8 mouse cellular contexts compared by ENCODE assay signal in the genomic region with DNA sequence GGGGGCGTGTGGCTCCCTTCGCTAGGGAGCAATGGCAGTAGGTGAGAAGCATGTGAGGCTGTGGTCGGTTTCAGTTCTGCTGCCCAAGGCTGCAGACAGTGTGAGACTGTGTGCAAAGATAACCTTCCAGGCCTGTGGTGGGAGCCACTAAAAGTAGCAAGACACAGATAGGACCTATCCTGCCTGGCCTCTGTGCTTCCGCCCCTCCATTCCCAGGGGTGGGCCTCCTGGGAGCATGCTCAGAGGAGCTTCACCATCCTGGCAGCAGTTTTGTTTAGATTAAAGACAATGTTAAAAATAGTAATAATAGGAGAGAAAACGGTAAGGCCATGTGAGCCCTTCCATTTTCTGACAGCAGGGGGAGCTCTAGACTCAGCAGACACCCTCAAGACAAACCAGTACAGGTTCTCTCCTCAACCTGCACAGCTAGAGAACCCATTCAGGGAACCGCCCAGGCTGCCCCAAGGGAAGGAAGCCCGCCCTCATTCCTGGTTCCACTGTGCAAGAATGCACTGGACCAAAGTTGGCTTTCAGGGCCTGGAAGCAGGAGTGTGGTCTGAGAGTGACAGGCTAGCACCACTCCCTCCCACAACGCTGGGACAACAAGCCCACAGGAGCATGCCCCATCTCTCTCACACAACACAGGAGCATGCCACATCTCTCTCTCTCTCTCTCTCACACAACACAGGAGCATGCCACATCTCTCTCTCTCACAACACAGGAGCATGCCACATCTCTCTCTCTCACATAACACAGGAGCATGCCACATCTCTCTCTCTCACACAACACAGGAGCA. TPM values are rescaled to one million over a fixed set of nuclear protein-coding genes. Genes with fewer than 3 reads are reported as not detected.
A peak's percentile ranks its signal among the peaks of the same experiment; 100 is the strongest.
DNase-seq lines count a peak whose midpoint lies in the region; ATAC-seq and TF ChIP-seq lines count a peak whose summit lies in the region.

No protein-coding gene starts in this region.

- ATAC-seq in hindbrain, embryonic 16.5 days = peak; percentile 68

- intact Hi-C loops in gastrocnemius, adult 2 months (cut with DNase I) = loop anchor here (1.0 kb wide), 3 partner anchors 22 to 172 kb away; no protein-coding TSS in a partner anchor

- H3K9me3 ChIP-seq in hindbrain, embryonic 16.5 days (ENCODE audit: control insufficient read depth, low read length) = no peaks in the 10 kb centered on the region

- H3K27ac ChIP-seq in gastrocnemius, adult 2 months = peak overlapping the region; percentile 76
- peak overlapping the region; percentile 9; the same call in 1 of the 2 replicates for H3K27ac ChIP-seq in hindbrain, embryonic 16.5 days (ENCODE audit: low read depth, low read length)

- H3K4me1 ChIP-seq in hindbrain, embryonic 16.5 days (ENCODE audit: control insufficient read depth, insufficient read depth, low read depth, low read length) = peaks cover 3% of the 10 kb centered on the region; the same call in 1 of the 2 replicates

- no peak overlapping the region for H3K4me2 ChIP-seq in hindbrain, embryonic 16.5 days (ENCODE audit: low read length)

- peak; percentile 59 for DNase-seq in WW6 (ENCODE audit: low read depth, low spot score)
- DNase-seq in cerebellum, postnatal 25 days = peak; percentile 86 to 89
- peak; percentile 84 for DNase-seq in gastrocnemius, adult 2 months
- peak; percentile 79 for DNase-seq in left cerebral cortex, adult 11 months (ENCODE audit: low spot score)
- peak; percentile 83 for DNase-seq in lung, postnatal 25 days (ENCODE audit: low spot score)
- peak; percentile 56 for DNase-seq in retina, postnatal 7 days (ENCODE audit: low read depth, low spot score)
- peak; percentile 87 for DNase-seq in thymus, postnatal 4 days

- 37% methylated on average over 8 of the region's 8 CpGs for WGBS in hindbrain, embryonic 16.5 days

- no peaks in the 10 kb centered on the region for H3K27me3 ChIP-seq in hindbrain, embryonic 16.5 days (replicated peaks; ENCODE audit: control insufficient read depth, insufficient read depth, low read length)

- peak; percentile 99; the same call in 1 of the 2 replicates for TF ChIP-seq CTCF in gastrocnemius, adult 2 months (IDR thresholded peaks at IDR 0.05)

- H3K36me3 ChIP-seq in hindbrain, embryonic 16.5 days (ENCODE audit: control insufficient read depth, insufficient read depth, low read length) = no peaks in the 10 kb centered on the region

- H3K9ac ChIP-seq in hindbrain, embryonic 16.5 days (ENCODE audit: low read depth, low read length) = no peak overlapping the region

- no peak overlapping the region; the same call in 1 of the 2 replicates for H3K4me3 ChIP-seq in gastrocnemius, adult 2 months
- H3K4me3 ChIP-seq in hindbrain, embryonic 16.5 days (ENCODE audit: low read length) = no peak overlapping the region

RNA-seq across cellular contexts. Expression of a gene that starts 50.0 kb away (rescaled TPM):
- 10 to 100 TPM; 16.9 to 20.4 TPM for total RNA-seq in gastrocnemius, adult 2 months (2021)
- polyA plus RNA-seq in hindbrain, embryonic 16.5 days (2015; fragmentation: Nextera tagmentation; extraction: Ambion mirVana) = 81.8 and 85.1 TPM in 2 replicates
